Mouse (Mus musculus) R1 (cell line): Measurements from ENCODE around the gene Tbc1d22a.

ENCODE experiments used
- DNase-seq: peaks from one replicate; pipeline ENCODE4 v3.0.0-alpha.2; 2018; ENCODE audit warnings: low read depth, low spot score

Gene Tbc1d22a

DNA sequence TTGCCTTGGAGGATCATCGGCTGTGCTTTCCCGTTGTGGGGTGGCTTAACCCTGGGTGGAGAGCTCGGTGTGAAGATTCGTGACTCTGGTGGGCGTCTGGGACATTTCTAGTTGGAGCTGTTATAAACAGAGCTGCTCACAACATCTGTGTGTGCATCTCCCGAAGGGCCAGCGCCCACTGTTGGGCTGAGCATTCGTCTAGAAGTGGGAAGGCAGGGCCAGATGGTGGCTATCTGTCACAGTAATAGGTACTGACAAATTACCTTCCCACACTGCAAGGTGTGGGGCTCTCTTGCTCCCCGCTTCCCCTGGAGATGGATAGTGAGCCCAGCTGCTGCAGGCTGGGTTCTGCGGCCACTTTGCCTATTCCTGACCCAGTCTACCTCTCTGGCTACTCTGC, 289.2 kb downstream of the Tbc1d22a start:
- DNase-seq = no peak

DNA sequence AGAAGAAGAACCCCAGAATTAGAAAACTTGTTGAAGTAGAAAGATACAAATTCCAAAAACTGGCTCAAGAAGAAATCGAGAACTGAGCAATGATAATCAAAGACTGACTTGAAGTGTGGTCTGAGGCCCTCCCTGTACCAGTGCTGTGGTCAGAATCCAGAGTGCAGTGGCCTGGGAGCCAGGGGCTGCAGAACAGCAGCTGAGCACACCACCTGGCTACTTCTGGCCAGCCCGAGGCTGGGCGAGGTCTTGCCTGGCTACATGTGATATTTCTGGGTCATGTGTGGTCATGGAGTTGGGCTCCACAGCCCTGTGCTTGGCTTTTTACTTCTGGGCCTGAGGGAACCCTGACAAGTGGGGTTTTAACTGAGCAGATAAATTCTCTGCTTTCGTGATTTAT, 292.4 kb downstream of the Tbc1d22a start:
- DNase-seq = no peak

DNA sequence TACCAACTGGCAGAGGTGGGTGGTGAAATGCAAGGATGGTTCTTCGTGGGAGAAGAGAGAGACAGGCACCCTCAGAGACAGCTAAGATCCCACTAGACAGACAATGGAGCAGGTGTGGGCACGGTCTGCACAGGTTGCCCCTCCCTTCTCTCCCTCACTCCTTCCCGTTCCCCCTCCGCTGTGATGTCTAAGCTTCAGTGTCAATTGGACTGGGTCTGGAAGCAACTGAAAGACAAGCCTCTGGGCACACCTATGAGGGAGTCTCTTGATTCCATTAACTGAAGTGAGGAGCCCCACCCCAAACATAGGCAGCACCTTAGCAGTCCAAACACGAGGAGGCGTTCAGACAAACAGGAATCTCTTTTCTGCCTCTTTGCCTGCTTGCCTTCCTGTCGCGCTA, 293.3 kb downstream of the Tbc1d22a start:
- DNase-seq = no peak

DNA sequence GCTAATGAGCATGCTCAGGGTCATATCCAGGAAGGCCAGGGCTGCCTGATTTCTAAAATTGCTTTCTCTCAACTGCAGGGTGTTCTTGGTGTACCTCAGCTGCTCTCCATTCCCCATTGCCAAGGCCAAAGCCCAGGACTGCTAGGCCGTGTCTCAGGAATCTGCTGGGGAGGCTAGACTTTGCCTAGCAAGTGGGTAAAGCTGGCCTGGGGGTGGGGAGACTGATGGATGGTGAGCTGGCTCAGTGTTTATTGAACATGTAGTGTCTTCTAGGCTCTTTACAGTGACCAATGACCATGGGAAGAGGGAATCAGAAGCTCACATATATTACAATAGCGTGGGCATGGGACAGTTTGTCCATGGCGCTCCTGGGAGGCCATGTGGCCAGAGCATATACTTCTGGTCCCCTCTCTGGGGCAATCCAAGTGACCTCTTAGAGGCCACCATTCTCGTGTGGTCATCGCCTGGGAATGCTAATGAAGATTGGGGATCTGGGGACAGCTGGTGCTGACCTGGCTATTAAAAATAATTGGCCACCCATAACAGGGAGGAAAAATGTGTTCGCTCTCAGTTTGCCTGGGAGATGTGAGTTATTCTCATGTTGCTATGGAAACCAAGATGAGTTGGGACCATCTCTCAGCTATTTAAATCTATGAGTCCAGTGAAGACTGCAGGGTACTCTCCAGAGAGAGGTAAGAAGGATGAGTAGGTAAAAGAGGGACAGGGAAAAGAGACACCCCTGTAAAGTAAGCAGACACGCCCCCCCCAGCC, 294.3 kb downstream of the Tbc1d22a start:
- DNase-seq = no peak

DNA sequence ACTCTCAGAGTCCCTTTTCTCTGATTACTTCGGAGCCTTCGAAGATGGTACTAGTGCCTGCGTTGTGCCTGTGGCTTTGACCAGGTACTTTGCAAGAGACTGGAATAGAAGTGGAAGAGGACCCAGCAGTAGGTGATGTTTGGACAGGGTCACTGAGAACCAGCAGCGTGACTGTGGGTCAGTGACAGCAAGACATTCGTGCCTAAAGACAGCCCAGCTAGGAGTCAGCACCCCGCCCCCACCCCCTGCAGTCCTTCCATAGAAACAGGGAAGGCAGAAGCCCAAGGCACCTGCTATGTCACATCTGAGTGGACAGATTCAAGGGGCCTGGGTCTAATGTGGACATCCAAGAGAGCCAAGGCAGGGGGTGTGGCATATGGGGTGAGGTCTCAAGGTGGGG, 295.3 kb downstream of the Tbc1d22a start:
- DNase-seq = no peak

DNA sequence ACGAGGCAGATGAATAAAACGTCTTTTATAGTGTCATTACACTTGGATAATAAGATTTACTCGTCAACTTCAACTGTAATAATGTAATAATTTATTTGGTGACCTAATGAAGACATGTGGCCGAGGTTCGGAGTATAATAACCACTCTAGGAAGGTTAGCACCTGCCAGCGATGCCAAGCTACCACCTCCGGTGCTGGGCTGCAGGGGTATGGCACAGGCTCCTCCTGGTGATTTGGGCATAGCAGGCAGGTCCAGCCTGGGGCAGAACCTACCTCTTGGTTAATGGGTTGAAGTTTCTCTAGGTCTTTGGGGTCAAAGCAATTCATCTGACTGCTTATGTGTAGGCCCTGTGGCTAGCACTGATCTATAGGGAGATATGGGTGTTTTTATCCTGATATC, 296.9 kb downstream of the Tbc1d22a start:
- DNase-seq = no peak

DNA sequence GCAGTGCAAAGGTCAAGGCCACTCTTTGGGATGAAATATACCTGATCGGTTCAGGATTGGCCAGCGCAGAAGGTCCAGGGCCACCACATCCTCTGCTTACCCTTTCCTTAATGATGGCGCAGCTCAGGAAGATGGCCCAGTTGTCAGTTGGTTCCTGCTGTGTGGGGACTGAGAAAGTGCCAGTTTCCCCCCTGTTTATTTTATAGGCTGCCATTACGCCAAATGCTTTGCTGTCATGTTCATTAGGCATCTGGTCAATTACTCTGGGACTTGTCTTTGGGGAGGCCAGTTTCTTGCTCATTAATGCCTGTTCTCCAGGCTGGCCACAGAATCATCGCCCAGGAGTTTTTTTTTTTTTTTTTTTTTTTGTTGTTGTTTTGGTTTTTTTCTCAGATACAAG, 299.1 kb downstream of the Tbc1d22a start:
- no peak for DNase-seq

DNA sequence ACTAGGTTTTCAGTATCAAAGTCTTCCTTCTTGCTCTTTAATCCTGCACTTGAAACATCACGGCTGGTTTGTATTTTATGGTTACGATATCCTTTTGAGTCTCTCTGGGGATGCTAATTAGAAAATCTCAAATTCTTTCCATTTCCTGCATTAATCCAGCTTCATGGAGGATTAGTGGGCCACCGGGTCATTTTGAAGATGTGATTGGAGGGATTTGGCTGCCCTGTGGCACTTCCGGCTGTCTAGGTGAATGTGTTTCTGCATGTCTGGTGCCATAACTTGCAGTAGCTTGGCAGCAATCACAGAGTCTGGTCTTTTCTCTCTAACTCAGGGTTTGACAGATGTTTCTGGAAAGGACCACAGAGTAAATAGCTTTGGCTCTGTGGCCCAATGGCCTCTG, 305.9 kb downstream of the Tbc1d22a start:
- DNase-seq = no peak

DNA sequence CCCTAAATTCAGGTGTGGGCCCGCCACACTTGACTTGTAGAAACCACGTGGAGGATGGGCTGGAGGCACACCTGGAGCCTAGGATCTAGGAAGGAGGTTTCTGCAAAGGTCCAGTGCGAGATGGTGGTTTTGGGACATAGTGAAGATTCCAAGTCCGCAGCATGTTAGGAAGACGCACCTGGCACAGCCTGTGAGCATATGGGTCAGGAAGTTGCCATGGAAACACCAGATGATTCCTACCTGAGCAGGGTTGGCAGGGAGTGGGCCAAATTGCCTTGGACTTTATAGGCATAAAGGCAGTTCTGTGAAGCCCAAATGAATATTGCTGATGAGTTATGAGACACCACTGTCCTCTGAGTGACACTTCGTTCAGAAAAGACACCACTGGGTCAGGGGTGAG, 321.1 kb downstream of the Tbc1d22a start:
- no peak for DNase-seq

DNA sequence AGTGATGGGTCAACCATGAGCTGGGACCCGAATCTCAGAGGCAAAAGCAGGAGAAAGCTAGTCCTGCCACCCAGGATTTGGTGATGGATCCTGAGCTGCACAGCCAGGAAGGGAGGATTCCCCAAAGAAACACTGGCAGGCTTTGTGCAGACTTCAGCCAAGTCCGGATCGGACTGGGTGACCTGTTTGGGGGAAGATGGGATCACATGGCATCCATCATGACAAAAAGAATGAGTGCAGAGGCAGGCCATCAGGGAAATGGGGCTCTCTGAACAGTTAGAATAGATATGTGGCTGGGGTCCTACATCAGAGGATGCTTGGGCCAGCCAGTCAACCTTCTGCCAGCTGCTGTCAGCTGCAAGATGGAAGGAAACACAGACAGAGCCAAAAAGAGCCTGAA, 328.1 kb downstream of the Tbc1d22a start:
- no peak for DNase-seq

DNA sequence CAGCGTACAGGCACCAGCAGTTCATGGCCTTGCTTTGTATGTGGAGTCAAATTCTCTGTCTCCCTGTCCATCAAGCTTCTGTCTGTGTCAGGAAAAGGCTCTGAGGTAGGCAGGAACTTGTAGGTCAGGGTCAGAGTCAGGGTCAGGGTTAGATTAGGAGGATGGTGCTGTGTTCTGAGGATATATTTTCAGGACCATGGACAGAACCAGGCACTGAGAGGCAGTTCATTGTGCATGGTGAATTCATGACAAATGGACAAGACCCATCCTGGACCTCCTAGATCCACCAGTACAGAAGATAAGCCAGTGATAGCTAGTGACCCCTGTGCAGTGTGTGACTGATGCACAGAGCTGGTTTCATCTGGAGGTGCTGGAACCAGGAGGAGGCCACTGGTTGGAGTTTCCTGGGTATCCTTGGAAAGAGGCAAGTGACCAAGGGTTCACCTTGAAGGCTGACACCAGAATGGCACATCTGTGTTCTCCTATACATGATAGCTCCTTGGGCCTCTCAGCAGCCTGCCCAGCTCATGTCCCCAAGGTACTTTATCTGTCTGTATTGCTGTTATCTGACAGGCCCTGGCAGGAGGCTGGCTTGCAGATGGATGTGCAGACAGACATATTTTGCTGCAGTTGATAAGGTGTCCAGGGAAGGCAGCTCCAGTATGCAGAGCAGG, 330.0 kb downstream of the Tbc1d22a start:
- peak; percentile 39 for DNase-seq
